ENCODE assay signal across 9 mouse cellular contexts in genomic region chr2:130491587-130491986, GRCm38 (mm10). TPM values are rescaled to one million over a fixed set of nuclear protein-coding genes. Genes with fewer than 3 reads are reported as not detected.
DNase-seq lines count a peak whose midpoint lies in the region; ATAC-seq and TF ChIP-seq lines count a peak whose summit lies in the region.
"Had no signal": no experiment of that assay in that cellular context is flagged by ENCODE, and none has a peak within 500 bp of the region (broad histone marks: within the 10 kb centered on the region; RNA-seq: fewer than 3 reads in every experiment).

No protein-coding gene starts in this region.

- WGBS in hindbrain, embryonic 11.5 days: 12% methylated on average over 7 of the region's 7 CpGs
- 37% methylated on average over 7 of the region's 7 CpGs for WGBS in kidney, adult 2 months

- H3K4me3 ChIP-seq in hindbrain, embryonic 11.5 days (ENCODE audit: low read depth, low read length): no peak overlapping the region
- H3K4me3 ChIP-seq in kidney, adult 2 months (ENCODE audit: insufficient read depth, low read depth, low read length): no peak overlapping the region
- H3K4me3 ChIP-seq: lung, embryonic 15.5 days had no signal

- intact Hi-C loops in left cerebral cortex, postnatal 14 days (cut with DNase I): no loop called here

- no peak overlapping the region for H3K4me2 ChIP-seq in hindbrain, embryonic 11.5 days (replicated peaks; ENCODE audit: low read depth, low read length)
- H3K4me2 ChIP-seq: lung, embryonic 15.5 days had no signal

- no peak for TF ChIP-seq POLR2A in kidney, adult 2 months (IDR thresholded peaks at IDR 0.05; ENCODE audit: low read depth, low read length)

- peak overlapping the region; percentile 47; the same call in 1 of the 2 replicates for H3K27ac ChIP-seq in hindbrain, embryonic 11.5 days (ENCODE audit: low read depth, low read length)
- H3K27ac ChIP-seq in kidney, adult 2 months (ENCODE audit: insufficient read depth, low read depth, low read length): no peak overlapping the region
- H3K27ac ChIP-seq: lung, embryonic 15.5 days had no signal

- H3K9ac ChIP-seq in hindbrain, embryonic 11.5 days (ENCODE audit: low read depth, low read length): no peak overlapping the region
- H3K9ac ChIP-seq: lung, embryonic 15.5 days had no signal

- DNase-seq in Muller cell, postnatal 12 days (ENCODE audit: inconsistent ontology term): peak; percentile 97
- DNase-seq in brain, embryonic 18.5 days (ENCODE audit: low read depth, low spot score): peak; percentile 54
- peak; percentile 66 to 67 for DNase-seq in frontal cortex, postnatal 10 days (ENCODE audit: low spot score in 2 of 2)
- peak; percentile 76 for DNase-seq in hindbrain, embryonic 11.5 days (ENCODE audit: low spot score)
- DNase-seq in left cerebral cortex, postnatal 14 days (ENCODE audit: low spot score in 2 of 2): peak; percentile 65 to 71
- DNase-seq in natural killer cell, adult 2 months (ENCODE audit: low spot score in 2 of 2): peak; percentile 28 to 31
- DNase-seq in kidney, adult 2 months: no peak
- DNase-seq in ovary, adult 18-20 months (ENCODE audit: low spot score): no peak

- TF ChIP-seq CTCF in kidney, adult 2 months (conservative IDR thresholded peaks at IDR 0.05; ENCODE audit: insufficient read depth, insufficient read length, low read depth, low read length): no peak

- peak; percentile 84 for ATAC-seq in hindbrain, embryonic 11.5 days (ENCODE audit: low FRiP score)

- H3K36me3 ChIP-seq in hindbrain, embryonic 11.5 days (ENCODE audit: control insufficient read depth, insufficient read depth, low read length): no peaks in the 10 kb centered on the region
- no peaks in the 10 kb centered on the region for H3K36me3 ChIP-seq in kidney, adult 2 months (ENCODE audit: control insufficient read depth, insufficient read depth, low read length)
- H3K36me3 ChIP-seq: lung, embryonic 15.5 days had no signal

- no peaks in the 10 kb centered on the region; the same call in 1 of the 2 replicates for H3K4me1 ChIP-seq in hindbrain, embryonic 11.5 days (replicated peaks; ENCODE audit: control insufficient read depth, insufficient read depth, low read length)
- H3K4me1 ChIP-seq in kidney, adult 2 months (ENCODE audit: control insufficient read depth, insufficient read depth, low read length): no peaks in the 10 kb centered on the region
- H3K4me1 ChIP-seq: lung, embryonic 15.5 days had no signal

- no peaks in the 10 kb centered on the region for H3K27me3 ChIP-seq in hindbrain, embryonic 11.5 days (ENCODE audit: control insufficient read depth, insufficient read depth, low read length)
- H3K27me3 ChIP-seq in kidney, adult 2 months (replicated peaks; ENCODE audit: control insufficient read depth, insufficient read depth, low read length): no peaks in the 10 kb centered on the region

- no peaks in the 10 kb centered on the region for H3K9me3 ChIP-seq in hindbrain, embryonic 11.5 days (ENCODE audit: control insufficient read depth, low read length)
- H3K9me3 ChIP-seq: lung, embryonic 15.5 days had no signal

RNA-seq across cellular contexts. Expression of gene Ptpra, which starts 41.5 kb away (rescaled TPM):
- polyA plus RNA-seq in hindbrain, embryonic 11.5 days (2014; fragmentation: Nextera tagmentation; extraction: Ambion mirVana): 102 TPM in 2 replicates
- 100 to 1,000 TPM; 251 to 257 TPM for total RNA-seq in left cerebral cortex, postnatal 14 days (2021)
- polyA plus RNA-seq in kidney, adult 2 months (2012; rRNA removed): 49.9 and 59.2 TPM in 2 replicates

Comparison
In these comparisons a context has a peak if more than half of its experiments do, and no peak if none do; other contexts are left out.
1. DNase-seq: peak in Muller cell, postnatal 12 days (single experiment), brain, embryonic 18.5 days (single experiment), frontal cortex, postnatal 10 days (2 of 2), hindbrain, embryonic 11.5 days (single experiment), left cerebral cortex, postnatal 14 days (2 of 2) and natural killer cell, adult 2 months (2 of 2); none in kidney, adult 2 months (single experiment) and ovary, adult 18-20 months (single experiment).